Comparison of ENCODE assay signal across 8 mouse cellular contexts in genomic region chr4:111442435-111443238, GRCm38 (mm10). TPM values are rescaled to one million over a fixed set of nuclear protein-coding genes. Genes with fewer than 3 reads are reported as not detected.
DNase-seq lines count a peak whose midpoint lies in the region; ATAC-seq and TF ChIP-seq lines count a peak whose summit lies in the region.

No protein-coding gene starts in this region.

- no peaks in the 10 kb centered on the region for H3K27me3 ChIP-seq in cerebellum, adult 2 months (ENCODE audit: control insufficient read depth, insufficient read depth, low read length)
- H3K27me3 ChIP-seq in limb, embryonic 13.5 days = no peaks in the 10 kb centered on the region
- H3K27me3 ChIP-seq in limb, embryonic 10.5 days (ENCODE audit: low read depth, poor library complexity, severe bottlenecking) = no peaks in the 10 kb centered on the region
- no peaks in the 10 kb centered on the region for H3K27me3 ChIP-seq in neural tube, embryonic 15.5 days (replicated peaks)

- H3K4me2 ChIP-seq in limb, embryonic 13.5 days (replicated peaks) = no peak overlapping the region
- H3K4me2 ChIP-seq in neural tube, embryonic 15.5 days = no peak overlapping the region

- peaks cover 48% of the 10 kb centered on the region for H3K36me3 ChIP-seq in limb, embryonic 13.5 days
- H3K36me3 ChIP-seq in limb, embryonic 10.5 days = peaks cover 80% of the 10 kb centered on the region
- peaks cover 2% of the 10 kb centered on the region; the same call in 1 of the 2 replicates for H3K36me3 ChIP-seq in neural tube, embryonic 15.5 days

- peak; percentile 7 to 14 for DNase-seq in cerebellum, adult 2 months
- no peak for DNase-seq in cerebellum, adult 9-10 months
- no peak for DNase-seq in limb, embryonic 10.5 days (ENCODE audit: low spot score)
- peak; percentile 62 for DNase-seq in gastrocnemius, postnatal 10 days
- peak; percentile 19 to 55 for DNase-seq in layer of hippocampus, postnatal 25 days (ENCODE audit: extremely low spot score in 1 of 2, low spot score in 1 of 2)
- no peak for DNase-seq in T-cell, adult 2 months (ENCODE audit: low spot score)

- H3K9me3 ChIP-seq in limb, embryonic 13.5 days = no peaks in the 10 kb centered on the region
- H3K9me3 ChIP-seq in limb, embryonic 10.5 days (replicated peaks) = no peaks in the 10 kb centered on the region
- no peaks in the 10 kb centered on the region for H3K9me3 ChIP-seq in neural tube, embryonic 15.5 days (replicated peaks)

- ATAC-seq in limb, embryonic 13.5 days (ENCODE audit: low FRiP score, low read depth) = 0 out of 2 replicates have a peak, but pooled peaks have one; percentile 44
- peak; percentile 8; the same call in 1 of the 2 replicates for ATAC-seq in neural tube, embryonic 15.5 days (ENCODE audit: low FRiP score)

- no peak for TF ChIP-seq CTCF in cerebellum, adult 2 months (IDR thresholded peaks at IDR 0.05; ENCODE audit: borderline replicate concordance, insufficient read depth, low read depth, low read length)

- no peaks in the 10 kb centered on the region for H3K4me1 ChIP-seq in cerebellum, adult 2 months (ENCODE audit: control insufficient read depth, insufficient read depth, low read length)
- H3K4me1 ChIP-seq in limb, embryonic 13.5 days = peaks cover 4% of the 10 kb centered on the region; the same call in 1 of the 2 replicates
- no peaks in the 10 kb centered on the region for H3K4me1 ChIP-seq in limb, embryonic 10.5 days
- H3K4me1 ChIP-seq in neural tube, embryonic 15.5 days = peaks cover 36% of the 10 kb centered on the region

- H3K27ac ChIP-seq in cerebellum, adult 2 months (ENCODE audit: insufficient read depth, low read length) = no peak overlapping the region
- H3K27ac ChIP-seq in limb, embryonic 13.5 days = no peak overlapping the region
- H3K27ac ChIP-seq in limb, embryonic 10.5 days = no peak overlapping the region
- H3K27ac ChIP-seq in neural tube, embryonic 15.5 days (replicated peaks) = peak overlapping the region; percentile 71; the same call in 1 of the 2 replicates

- no peak overlapping the region for H3K9ac ChIP-seq in limb, embryonic 13.5 days
- no peak overlapping the region for H3K9ac ChIP-seq in neural tube, embryonic 15.5 days (replicated peaks)

- WGBS in cerebellum, adult 2 months = 13% methylated on average over 1 of the region's 1 CpGs
- WGBS in limb, embryonic 13.5 days = 68% methylated on average over 1 of the region's 1 CpGs
- WGBS in limb, embryonic 10.5 days = 90% methylated on average over 1 of the region's 1 CpGs
- WGBS in neural tube, embryonic 15.5 days = 62% methylated on average over 1 of the region's 1 CpGs

- no peak overlapping the region for H3K4me3 ChIP-seq in cerebellum, adult 2 months (replicated peaks; ENCODE audit: insufficient read depth, low read depth, low read length)
- no peak overlapping the region for H3K4me3 ChIP-seq in limb, embryonic 13.5 days
- no peak overlapping the region for H3K4me3 ChIP-seq in limb, embryonic 10.5 days
- H3K4me3 ChIP-seq in neural tube, embryonic 15.5 days (replicated peaks) = no peak overlapping the region

- no peak for TF ChIP-seq POLR2A in cerebellum, adult 2 months (IDR thresholded peaks at IDR 0.05; ENCODE audit: borderline replicate concordance, insufficient read depth, low read length)

RNA-seq across cellular contexts. Expression of gene Bend5, which starts 27.8 kb away (rescaled TPM):
- 4.4 and 5.2 TPM in 2 replicates for polyA plus RNA-seq in cerebellum, adult 2 months (2012; rRNA removed)
- 49.9 and 52.1 TPM in 2 replicates for polyA plus RNA-seq in limb, embryonic 13.5 days (2015; fragmentation: Nextera tagmentation; extraction: Ambion mirVana)
- polyA plus RNA-seq in limb, embryonic 10.5 days (2016; fragmentation: Nextera tagmentation; extraction: Ambion mirVana) = 32.2 and 37.1 TPM in 2 replicates
- 1 to 10 TPM; 3.2 to 3.8 TPM for total RNA-seq in gastrocnemius, postnatal 10 days (2021)
- total RNA-seq in layer of hippocampus, postnatal 25 days (2021) = 10 to 100 TPM; 11.0 to 11.8 TPM
- 45.9 and 55.3 TPM in 2 replicates for polyA plus RNA-seq in neural tube, embryonic 15.5 days (2015; fragmentation: Nextera tagmentation; extraction: Ambion mirVana)

Comparison
In these comparisons a context has a peak if more than half of its experiments do, and no peak if none do; other contexts are left out.
1. DNase-seq: peak in cerebellum, adult 2 months (2 of 2), gastrocnemius, postnatal 10 days (single experiment) and layer of hippocampus, postnatal 25 days (2 of 2); none in cerebellum, adult 9-10 months (single experiment), limb, embryonic 10.5 days (single experiment) and T-cell, adult 2 months (single experiment).